Mouse (Mus musculus) intestine, postnatal 0 days (tissue): Measurements from ENCODE around the gene Scgb2b21. TPM values are rescaled to one million over a fixed set of nuclear protein-coding genes. Genes with fewer than 3 reads are reported as not detected.
"Not testable (repeated sequence)": the region's sequence is repeated elsewhere in the genome, so short reads cannot be mapped to it uniquely, and the experiment has no call there.

ENCODE experiments used
- ATAC-seq: fragments of 200-750 bp; cut with Nextera tagmentation; 2 replicates; pipeline ENCODE4 v1.8.0; 2017; ENCODE audit warnings: mild to moderate bottlenecking, moderate TSS enrichment, moderate library complexity
- H3K27ac ChIP-seq: fragments of 300-500 bp; sonication (generic); 2 replicates; pipeline ENCODE4 v1.5.1; 2014; ENCODE audit warnings: mild to moderate bottlenecking, low read depth, low read length, moderate library complexity
- H3K27me3 ChIP-seq: fragments of 300-500 bp; sonication (generic); replicated peaks from 2 replicates; pipeline ENCODE4 v1.6.1; 2014; ENCODE audit warnings: low read length, mixed read lengths; ENCODE audit not compliant: control insufficient read depth, insufficient read depth
- H3K36me3 ChIP-seq: fragments of 300-500 bp; sonication (generic); 2 replicates; pipeline ENCODE4 v1.6.1; 2014; ENCODE audit warnings: mild to moderate bottlenecking, moderate library complexity; ENCODE audit not compliant: control insufficient read depth, insufficient read depth
- H3K4me1 ChIP-seq: fragments of 300-500 bp; sonication (generic); replicated peaks from 2 replicates; pipeline ENCODE4 v1.6.1; 2014; ENCODE audit warnings: antibody characterized with exemption, low read length, mixed read lengths; ENCODE audit not compliant: control insufficient read depth, insufficient read depth
- H3K4me2 ChIP-seq: fragments of 300-500 bp; sonication (generic); replicated peaks from 2 replicates; pipeline ENCODE4 v1.6.1; 2014; ENCODE audit warnings: low read depth, mild to moderate bottlenecking, moderate library complexity
- H3K4me3 ChIP-seq: fragments of 300-500 bp; sonication (generic); 2 replicates; pipeline ENCODE4 v1.5.1; 2014; ENCODE audit warnings: low read depth, low read length
- H3K9ac ChIP-seq: fragments of 300-500 bp; sonication (generic); 2 replicates; pipeline ENCODE4 v1.6.1; 2014; ENCODE audit warnings: mild to moderate bottlenecking, low read depth, low read length
- H3K9me3 ChIP-seq: fragments of 300-500 bp; sonication (generic); 2 replicates; pipeline ENCODE4 v1.6.1; 2016; ENCODE audit warnings: mixed run types; ENCODE audit not compliant: control insufficient read depth
- CTCF ChIP-seq: sonication (generic); IDR thresholded peaks from 2 replicates; pipeline ENCODE4 v1.5.1; 2016; ENCODE audit warnings: low read depth, mild to moderate bottlenecking, control low read depth, antibody characterized with exemption, moderate library complexity
- WGBS: fragments of 180-500 bp; shearing (Covaris S2); extraction: QIAGEN DNeasy Blood & Tissue Kit; methylation state at CpG from one replicate; pipeline ENCODE4 v1.1.7; 2014; 5-methylcytosine and 5-hydroxymethylcytosine counted together
- polyA plus RNA-seq: library from polyadenylated mRNA; unstranded; fragments of >200 nt; fragmentation: Nextera tagmentation; extraction: Ambion mirVana; gene quantifications from 2 replicates; pipeline ENCODE4 v1.2.1, GENCODE M21; 2015

The Scgb2b21 gene
- not detected in 2 replicates for polyA plus RNA-seq

DNA sequence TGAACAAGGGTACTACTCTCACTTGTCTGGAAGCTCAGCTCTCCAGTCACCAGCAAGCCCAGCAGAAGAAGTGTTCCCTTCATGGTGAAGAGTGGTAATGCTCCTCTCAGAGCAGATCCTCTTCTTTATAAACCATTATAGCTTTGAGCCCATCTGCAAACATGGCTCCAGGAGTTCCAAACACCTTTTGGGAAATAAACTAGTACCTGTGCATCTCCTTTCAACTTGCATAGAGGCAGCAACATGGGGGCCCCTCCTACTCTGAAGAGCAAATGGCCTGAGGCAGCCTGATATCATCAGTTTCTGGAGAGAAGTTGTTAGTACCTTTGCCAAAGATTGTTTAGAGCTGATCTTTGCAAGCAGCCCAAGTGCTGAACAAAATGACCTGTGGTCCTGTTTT is at the start of gene Scgb2b21:
TSS of gene Scgb2b21 (minus strand) at position 101 of the 400 bp plus-strand sequence.
- H3K9ac ChIP-seq, result no peak within 1 kb of the TSS

DNA sequence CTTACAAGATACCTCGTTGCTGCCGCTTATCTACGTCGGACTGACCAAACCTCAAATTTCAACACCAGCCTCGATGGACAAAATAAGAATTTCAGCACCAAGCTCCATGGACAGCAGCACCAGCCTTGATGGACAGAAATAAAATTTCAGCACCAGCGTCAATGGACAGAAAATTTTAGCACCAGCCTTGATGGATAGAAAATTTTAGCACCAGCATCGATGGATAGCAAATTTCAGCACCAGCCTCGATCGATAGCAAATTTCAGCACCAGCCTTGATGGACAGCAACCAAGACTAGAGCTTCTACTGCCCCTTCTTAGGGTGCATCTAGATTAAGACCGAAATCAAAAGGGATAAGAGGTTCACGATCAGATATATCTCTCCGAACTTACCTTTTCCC is 23.2 kb upstream of the Scgb2b21 start:
- H3K27me3 ChIP-seq, H3K9me3 ChIP-seq, H3K36me3 ChIP-seq, H3K4me3 ChIP-seq, ATAC-seq, H3K9ac ChIP-seq, H3K27ac ChIP-seq, H3K4me1 ChIP-seq, H3K4me2 ChIP-seq: not testable (repeated sequence)
- 87% methylated on average over 12 of the region's 12 CpGs for WGBS

More for the DNA sequence above, at the start of gene Scgb2b21:
- H3K4me3 ChIP-seq, result no peak within 1 kb of the TSS
- no peaks in the 10 kb centered on the region for H3K27me3 ChIP-seq
- no peak for TF ChIP-seq CTCF
- H3K9me3 ChIP-seq, result no peaks in the 10 kb centered on the region
- H3K4me2 ChIP-seq, result no peak within 1 kb of the TSS
- no peaks in the 10 kb centered on the region for H3K4me1 ChIP-seq
- H3K27ac ChIP-seq, result no peak within 1 kb of the TSS
- ATAC-seq, result no peak
- no peaks in the 10 kb centered on the region for H3K36me3 ChIP-seq

Other genes starting within 250 kb of the Scgb2b21 start
- gene Scgb2b19, start 240.1 kb downstream of the Scgb2b21 start, polyA plus RNA-seq, result not detected in 2 replicates
- not detected in 2 replicates for gene Scgb1b19, start 233.2 kb downstream of the Scgb2b21 start, polyA plus RNA-seq
- not detected in 2 replicates for gene Scgb2b20, start 154.1 kb downstream of the Scgb2b21 start, polyA plus RNA-seq
- gene Scgb1b20, start 147.2 kb downstream of the Scgb2b21 start, polyA plus RNA-seq, result not detected in 2 replicates
- not detected in 2 replicates for gene Scgb2b24, start 218.9 kb upstream of the Scgb2b21 start, polyA plus RNA-seq
- not detected in 2 replicates for gene Scgb1b24, start 223.3 kb upstream of the Scgb2b21 start, polyA plus RNA-seq